Mouse (Mus musculus) bone marrow, adult 2 months (tissue): ENCODE data around the gene Tubb4a. TPM values are rescaled to one million over a fixed set of nuclear protein-coding genes. Genes with fewer than 3 reads are reported as not detected.

Experiments
- H3K27ac ChIP-seq: fragments of 200-500 bp; 2 replicates; pipeline ENCODE4 v1.5.1; 2012; ENCODE audit warnings: low read depth, mild to moderate bottlenecking, control low read depth, inconsistent platforms, low read length; ENCODE audit not compliant: control insufficient read depth, poor library complexity, insufficient read depth
- H3K4me1 ChIP-seq: fragments of 200-500 bp; 2 replicates; pipeline ENCODE4 v1.6.1; 2011; ENCODE audit warnings: low read length; ENCODE audit not compliant: control insufficient read depth, insufficient read depth
- H3K4me3 ChIP-seq: fragments of 200-500 bp; replicated peaks from 2 replicates; pipeline ENCODE3; 2011; ENCODE audit warnings: mild to moderate bottlenecking, low read depth, low read length, control low read depth; ENCODE audit not compliant: control insufficient read depth
- CTCF ChIP-seq: fragments of 200-500 bp; IDR thresholded peaks from 2 replicates; pipeline ENCODE4 v1.5.1; 2011; ENCODE audit warnings: low read length, control low read depth; ENCODE audit not compliant: control insufficient read depth, insufficient read depth
- POLR2A ChIP-seq: fragments of 200-500 bp; IDR thresholded peaks from 2 replicates; pipeline ENCODE4 v1.6.1; 2011; ENCODE audit warnings: low read depth, mild to moderate bottlenecking, control low read depth, low read length, borderline replicate concordance; ENCODE audit not compliant: control insufficient read depth
- WGBS: fragments of 180-500 bp; shearing (Covaris S2); methylation state at CpG from one replicate; pipeline ENCODE4 v1.1.7; 2018; 5-methylcytosine and 5-hydroxymethylcytosine counted together
- polyA plus RNA-seq: library from polyadenylated mRNA; stranded (reverse); fragments of >200 nt; gene quantifications from 2 replicates; pipeline ENCODE4 v1.2.4, GENCODE M21; 2011; ENCODE audit warnings: low replicate concordance; ENCODE audit not compliant: missing spikeins, insufficient read depth, insufficient read length

Tubb4a gene
- polyA plus RNA-seq, 1 experiment: 0.90 TPM

DNA sequence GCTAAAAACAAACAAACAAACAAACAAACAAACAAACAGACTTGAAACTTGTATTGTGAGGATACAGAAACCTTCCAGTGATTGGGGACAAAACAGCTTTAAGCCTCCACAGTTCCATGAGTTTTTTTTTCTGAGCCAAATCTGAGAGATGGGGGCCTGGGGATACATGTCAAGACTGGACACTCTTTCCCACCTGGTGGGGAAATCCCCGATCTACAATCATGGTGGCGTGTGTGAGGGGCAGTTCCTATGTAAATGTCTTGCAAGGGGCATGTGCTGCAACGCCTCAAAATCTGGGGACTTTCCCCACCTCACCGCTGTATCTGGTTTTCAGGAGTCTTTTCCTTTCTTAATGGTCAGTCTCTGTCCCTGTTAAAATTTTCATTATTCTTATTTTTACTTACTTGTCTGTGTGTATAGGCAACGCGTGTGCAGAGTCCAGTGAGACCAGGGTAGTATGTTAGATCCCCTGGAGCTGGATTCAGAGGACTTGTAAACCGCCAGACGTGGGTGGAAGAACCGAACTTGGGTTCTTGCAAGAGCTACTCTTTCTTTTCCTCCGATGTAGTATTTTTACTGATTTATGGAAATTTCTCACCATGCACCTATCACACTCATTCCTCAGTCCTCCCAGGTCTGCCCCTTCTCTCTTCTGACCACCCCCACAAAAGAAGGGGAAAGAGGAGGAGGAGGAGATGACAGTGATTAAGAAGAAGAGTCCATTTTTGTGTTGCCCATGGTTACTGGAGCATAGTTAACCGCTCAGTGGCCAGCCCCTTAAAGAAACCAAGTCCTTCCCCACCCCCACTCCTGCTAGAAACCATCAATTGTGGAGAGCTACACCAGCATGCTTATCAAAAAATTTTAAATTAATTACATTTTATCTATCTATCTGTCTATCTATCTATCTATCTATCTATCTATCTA lies 35.9 kb upstream of the Tubb4a start:
- no peak overlapping the region for H3K4me3 ChIP-seq
- no peaks in the 10 kb centered on the region for H3K4me1 ChIP-seq
- WGBS: 85% methylated on average over 11 of the region's 11 CpGs
- TF ChIP-seq CTCF: no peak
- no peak for TF ChIP-seq POLR2A
- no peak overlapping the region for H3K27ac ChIP-seq

DNA sequence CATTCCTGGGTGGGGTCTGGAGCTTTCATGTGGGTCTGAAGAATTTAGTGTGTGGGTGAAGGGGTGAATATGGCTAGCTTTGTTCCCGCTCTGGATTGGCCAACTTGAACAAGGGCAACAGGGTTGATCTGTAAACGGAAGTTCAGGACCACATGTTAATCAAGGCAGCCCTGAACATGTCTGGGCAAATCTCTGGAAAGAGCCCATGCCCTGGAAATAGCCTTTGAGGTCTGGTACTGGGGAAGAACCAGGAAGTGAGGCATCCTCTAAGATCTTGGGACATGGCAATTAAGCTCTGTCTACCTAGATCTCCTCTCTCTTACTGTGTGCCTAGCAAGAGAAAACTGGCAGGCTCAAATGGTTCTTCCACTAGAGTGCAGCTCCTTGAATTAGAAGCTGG lies 34.3 kb upstream of the Tubb4a start:
- Histone ChIP-seq H3K4me1 (no peaks in the 10 kb centered on the region), H3K27ac (no peak overlapping the region), H3K4me3 (no peak overlapping the region)
- no peak for TF ChIP-seq POLR2A
- TF ChIP-seq CTCF: no peak
- WGBS: 76% methylated on average over 2 of the region's 2 CpGs

DNA sequence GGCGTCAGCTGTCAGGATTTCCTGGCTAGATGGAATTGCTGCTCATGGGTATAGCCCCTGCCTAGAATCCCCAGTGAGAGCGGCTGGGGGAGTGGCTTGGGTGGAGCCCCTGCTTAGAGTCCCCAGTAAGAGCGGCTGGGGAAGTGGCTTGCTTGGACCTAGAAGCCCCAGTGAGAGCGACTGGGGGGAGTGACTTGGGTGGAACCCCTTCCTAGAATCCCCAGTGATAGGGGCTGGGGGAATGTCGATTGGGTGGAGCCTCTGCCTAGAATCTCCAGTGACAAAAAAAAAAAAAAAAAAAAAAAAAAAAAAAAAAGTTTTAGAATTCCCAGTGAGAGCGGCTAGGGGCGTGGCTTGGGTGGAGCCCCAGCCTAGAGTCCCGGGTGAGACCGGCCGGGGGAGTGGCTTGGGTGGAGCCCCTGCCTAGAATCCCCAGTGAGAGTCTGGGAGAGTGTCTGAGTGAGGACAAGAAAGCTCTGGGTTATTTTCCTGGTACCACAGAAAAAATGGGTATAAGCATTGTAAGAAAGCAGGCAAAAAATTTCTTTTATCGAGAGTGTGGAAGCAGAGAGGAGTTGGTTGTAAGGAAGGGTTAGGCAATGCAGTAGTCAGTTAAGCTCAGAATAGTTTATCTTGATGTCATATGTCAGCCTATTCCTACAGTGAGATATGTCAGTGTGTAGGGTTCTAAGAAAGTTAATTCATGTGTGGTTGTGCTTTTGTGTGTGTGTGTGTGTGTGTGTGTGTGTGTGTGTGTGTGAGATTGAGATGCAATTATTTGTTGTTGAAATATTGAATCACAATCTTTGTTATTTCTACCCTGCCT lies 31.2 kb upstream of the Tubb4a start:
- Histone ChIP-seq H3K4me1 (no peaks in the 10 kb centered on the region), H3K4me3 (no peak overlapping the region), H3K27ac (no peak overlapping the region)
- WGBS: 20% methylated on average over 11 of the region's 11 CpGs
- TF ChIP-seq POLR2A: no peak
- TF ChIP-seq CTCF: no peak

DNA sequence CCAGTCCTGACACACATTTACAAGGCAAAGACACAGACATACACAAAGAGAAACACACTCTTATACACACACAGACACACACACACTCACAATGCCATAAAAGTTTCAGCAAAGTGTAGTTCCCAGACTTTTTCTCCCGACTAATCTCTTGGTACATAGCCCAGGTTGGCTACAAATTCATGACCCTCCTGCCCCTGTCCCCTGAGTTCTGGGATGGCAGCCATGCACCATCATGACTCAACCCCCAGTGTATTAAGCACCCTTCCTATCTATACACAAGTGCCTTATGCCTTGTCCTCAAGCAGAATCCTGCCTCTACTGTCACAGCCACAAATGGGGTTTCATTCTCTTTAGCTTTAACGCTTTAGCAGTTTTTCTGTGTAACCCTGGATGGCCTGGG lies 29.2 kb upstream of the Tubb4a start:
- WGBS: 72% methylated on average over 2 of the region's 2 CpGs
- no peak overlapping the region for H3K27ac ChIP-seq
- no peaks in the 10 kb centered on the region for H3K4me1 ChIP-seq
- H3K4me3 ChIP-seq: no peak overlapping the region
- no peak for TF ChIP-seq POLR2A
- TF ChIP-seq CTCF: no peak

DNA sequence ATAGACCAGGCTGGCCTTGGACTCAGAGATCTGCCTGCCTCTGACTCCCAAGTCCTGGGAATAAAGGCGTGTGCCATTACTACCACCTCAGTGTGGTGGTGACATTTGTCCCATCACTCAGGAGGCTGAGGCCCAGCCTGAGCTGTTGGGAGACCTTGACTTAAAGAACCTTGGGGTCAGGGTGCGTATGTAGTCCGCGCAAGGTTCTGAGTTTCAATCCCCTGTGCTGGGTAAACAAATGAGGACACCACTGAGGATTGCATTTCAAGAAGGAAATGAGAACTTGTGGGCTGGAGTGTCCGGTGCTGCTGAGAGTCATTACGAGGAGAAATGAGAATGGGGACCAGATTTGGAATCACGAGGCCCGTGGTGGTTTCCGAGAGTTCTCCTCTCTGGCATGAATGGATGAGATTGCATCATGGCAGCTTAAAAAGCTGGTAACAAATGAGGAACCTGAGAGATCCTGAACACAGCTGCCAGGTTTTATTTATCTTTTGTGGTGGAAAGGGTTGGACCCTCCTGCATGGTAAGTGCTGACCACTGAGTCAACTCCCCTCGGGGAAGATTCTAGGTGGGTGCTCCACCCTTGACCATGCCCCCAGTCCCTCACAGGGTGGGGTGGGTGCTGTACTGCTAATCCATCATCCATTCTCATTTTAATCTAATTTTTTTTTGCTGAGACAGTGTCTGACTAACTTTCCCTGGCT lies 25.3 kb upstream of the Tubb4a start:
- TF ChIP-seq POLR2A: no peak
- no peak for TF ChIP-seq CTCF
- Histone ChIP-seq H3K27ac (no peak overlapping the region), H3K4me1 (no peaks in the 10 kb centered on the region), H3K4me3 (no peak overlapping the region)
- 40% methylated on average over 10 of the region's 10 CpGs for WGBS

DNA sequence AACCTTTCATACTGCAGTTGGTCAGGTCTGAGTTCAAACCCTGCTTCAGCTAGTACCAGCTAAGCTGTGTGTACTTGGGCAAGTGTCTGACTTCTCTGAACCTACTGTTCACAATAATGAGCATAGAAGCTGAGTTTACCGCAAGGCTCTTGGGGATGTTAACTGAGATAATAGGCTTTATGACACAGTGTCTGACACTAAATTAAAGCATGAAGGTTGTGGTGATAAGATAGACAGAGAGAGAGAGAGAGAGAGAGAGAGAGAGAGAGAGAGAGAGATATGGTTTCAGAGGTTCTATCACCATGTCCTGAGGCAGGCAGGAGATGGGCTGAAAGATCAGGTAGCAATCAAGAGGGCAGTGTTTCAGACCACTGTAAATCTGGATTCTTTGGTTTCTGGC lies 22.4 kb upstream of the Tubb4a start:
- Histone ChIP-seq H3K4me3 (no peak overlapping the region), H3K27ac (no peak overlapping the region), H3K4me1 (no peaks in the 10 kb centered on the region; the same call in 1 of the 2 replicates)
- 63% methylated on average over 1 of the region's 1 CpGs for WGBS
- TF ChIP-seq POLR2A (no peak), CTCF (no peak)

DNA sequence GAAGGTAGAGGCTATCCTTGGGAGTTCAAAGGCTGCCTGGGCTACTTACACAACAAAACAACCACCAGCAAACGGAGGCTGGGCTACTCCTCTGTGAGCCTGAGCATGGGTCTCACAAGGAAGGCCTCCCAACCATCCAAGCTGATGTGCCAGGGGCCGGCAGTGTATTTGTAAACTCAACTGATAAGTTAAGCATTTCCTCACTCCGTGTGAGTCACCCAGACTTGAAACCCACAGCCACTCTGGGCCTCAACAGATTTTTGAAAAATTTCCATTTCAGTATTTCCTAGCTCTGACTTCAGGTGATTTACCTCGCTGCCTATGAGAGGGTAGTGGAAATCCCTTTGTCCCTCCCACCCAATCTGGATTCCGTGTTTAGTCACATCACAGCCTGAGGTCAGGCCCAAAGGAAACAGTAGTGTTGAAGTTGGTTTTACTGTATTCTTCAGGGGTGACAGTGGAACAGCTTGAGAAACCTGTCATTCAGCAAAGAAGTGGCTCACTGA lies 21.1 kb upstream of the Tubb4a start:
- Histone ChIP-seq H3K27ac (no peak overlapping the region), H3K4me1 (no peaks in the 10 kb centered on the region; the same call in 1 of the 2 replicates), H3K4me3 (no peak overlapping the region)
- 47% methylated on average over 5 of the region's 5 CpGs for WGBS
- TF ChIP-seq POLR2A: no peak
- no peak for TF ChIP-seq CTCF

DNA sequence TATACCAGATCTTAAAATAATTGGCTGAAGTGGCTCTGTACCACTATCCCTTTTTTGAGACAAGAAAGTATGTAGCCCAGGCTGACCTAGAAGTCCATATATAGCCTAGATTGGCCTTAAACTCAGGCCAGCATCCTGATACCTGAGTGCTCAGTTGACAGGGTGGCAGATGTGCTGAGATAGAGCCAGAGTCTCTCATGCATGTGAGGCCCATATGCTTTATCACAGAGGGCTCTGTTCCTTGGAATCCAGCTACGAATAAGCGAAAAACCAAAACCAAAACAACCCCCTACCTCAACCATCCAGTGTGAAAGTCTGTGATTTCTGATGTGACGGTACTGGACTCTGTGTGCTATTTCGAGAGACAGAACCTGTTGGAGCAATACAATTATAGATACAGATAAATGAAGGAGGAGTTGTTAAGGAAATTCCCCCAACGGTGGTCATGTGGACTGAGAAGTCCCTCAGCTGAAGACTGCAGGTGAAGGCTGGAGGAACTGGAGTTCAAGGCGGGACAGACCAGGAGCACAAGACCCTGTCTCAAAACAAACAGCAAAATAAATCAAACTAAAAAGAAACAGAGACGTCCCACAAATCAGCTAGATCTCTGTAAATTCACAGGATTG lies 20.6 kb upstream of the Tubb4a start:
- Histone ChIP-seq H3K4me1 (no peaks in the 10 kb centered on the region; the same call in 1 of the 2 replicates), H3K4me3 (no peak overlapping the region), H3K27ac (no peak overlapping the region)
- TF ChIP-seq POLR2A: no peak
- TF ChIP-seq CTCF: no peak
- 84% methylated on average over 7 of the region's 7 CpGs for WGBS
